Mouse (Mus musculus) MEL (cell line): ENCODE measurements around the gene Ccdc3.

Experiments
- CTCF ChIP-seq, 3 experiments: IDR thresholded peaks in 2 of 3; conservative IDR thresholded peaks in 1 of 3; 2 replicates each; pipeline ENCODE4 v1.5.1; 2011 to 2012; ENCODE audit warnings: low read length in 3 of 3, low read depth in 2 of 3, mild to moderate bottlenecking in 2 of 3, improper control_type of control experiment in 1 of 3, inconsistent platforms in 1 of 3, mixed read lengths in 1 of 3, moderate library complexity in 1 of 3; ENCODE audit not compliant: control insufficient read depth in 1 of 3, insufficient read depth in 1 of 3, poor library complexity in 1 of 3, severe bottlenecking in 1 of 3
- GATA1 ChIP-seq: IDR thresholded peaks from 2 replicates; pipeline ENCODE4 v1.6.1; 2011; ENCODE audit warnings: low read depth, low read length, improper control_type of control experiment

- TF ChIP-seq CTCF (IDR thresholded peaks at IDR 0.05 in 2 of 3, conservative IDR thresholded peaks at IDR 0.05 in 1 of 3; ENCODE audit: control insufficient read depth in 1 of 3, insufficient read depth in 1 of 3, low read depth in 2 of 3, low read length in 3 of 3, poor library complexity in 1 of 3, severe bottlenecking in 1 of 3) (no peak), GATA1 (no peak)
Measured at GRCm38 (mm10) chr2:5099176-5099575, 38.4 kb upstream of the Ccdc3 start.
